Mouse (Mus musculus): ENCODE results near the gene Dhdds.

DNA sequence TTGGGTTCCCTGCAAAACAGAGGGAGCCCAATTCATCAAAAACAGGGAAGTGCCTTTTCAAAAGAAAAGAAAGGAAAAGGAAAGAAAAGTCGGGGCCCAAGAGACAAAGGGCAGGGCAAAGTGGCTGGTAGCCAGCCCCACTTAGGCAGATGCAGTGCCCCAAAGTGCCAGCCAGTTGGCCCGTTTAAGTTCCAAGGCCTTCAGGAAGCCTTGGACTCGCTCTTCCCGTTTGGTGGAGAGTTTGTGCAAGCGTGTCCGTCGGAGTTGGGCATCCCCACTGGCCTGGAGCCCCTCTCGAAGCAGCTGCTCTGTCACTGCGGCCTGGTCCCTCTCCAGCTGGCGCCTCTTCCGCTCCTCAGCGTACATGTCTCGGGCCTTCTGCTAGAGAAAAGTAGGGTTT, 29.8 kb downstream of the Dhdds start:
- TF ChIP-seq CTCF (IDR thresholded peaks at IDR 0.05; ENCODE audit: low read depth) (no peak), EP300 (IDR thresholded peaks at IDR 0.05; ENCODE audit: low read depth) (no peak)
